Mouse (Mus musculus): ENCODE measurements around the gene Sf3b3.

Gene Sf3b3

DNA sequence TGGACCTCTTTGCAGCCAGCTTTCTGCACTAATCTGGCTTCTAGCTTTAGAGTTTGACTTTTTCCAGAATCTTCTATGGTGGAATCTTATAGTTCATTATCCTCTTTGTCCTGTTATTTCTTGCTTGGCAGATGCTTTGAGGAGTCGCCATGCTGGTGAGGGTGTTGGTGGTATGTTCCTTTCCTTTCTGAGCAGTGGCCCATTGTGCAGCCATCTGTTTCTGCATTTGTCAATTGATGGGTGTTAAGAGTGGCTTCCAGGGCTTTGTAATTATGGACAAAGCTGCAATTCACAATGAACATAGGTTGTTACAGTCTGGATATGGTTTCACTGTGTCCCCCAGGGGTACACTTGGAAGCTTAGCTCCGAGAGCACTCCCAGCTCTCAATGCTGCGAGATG lies 81.9 kb downstream of the Sf3b3 start:
- DNase-seq, result no peak

DNA sequence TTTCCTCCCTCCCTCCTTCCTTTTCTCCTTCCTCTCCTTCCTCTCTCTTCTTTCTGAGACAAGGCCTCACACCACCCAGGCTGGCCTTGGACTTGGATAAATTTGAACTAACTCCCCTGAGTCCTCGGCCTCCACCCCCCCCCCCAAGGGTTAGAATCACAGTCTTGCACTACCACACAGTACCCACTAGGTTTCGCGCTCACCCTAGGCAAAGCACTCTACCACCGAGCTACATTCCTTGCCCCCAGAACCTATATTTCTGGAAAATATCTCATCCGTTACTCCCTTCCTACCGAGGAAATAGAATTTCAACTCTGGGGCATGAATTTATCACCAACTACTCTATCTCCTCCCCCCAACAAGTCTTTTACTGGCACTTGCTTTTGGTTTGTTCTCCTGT lies 84.6 kb downstream of the Sf3b3 start:
- no peak for DNase-seq

DNA sequence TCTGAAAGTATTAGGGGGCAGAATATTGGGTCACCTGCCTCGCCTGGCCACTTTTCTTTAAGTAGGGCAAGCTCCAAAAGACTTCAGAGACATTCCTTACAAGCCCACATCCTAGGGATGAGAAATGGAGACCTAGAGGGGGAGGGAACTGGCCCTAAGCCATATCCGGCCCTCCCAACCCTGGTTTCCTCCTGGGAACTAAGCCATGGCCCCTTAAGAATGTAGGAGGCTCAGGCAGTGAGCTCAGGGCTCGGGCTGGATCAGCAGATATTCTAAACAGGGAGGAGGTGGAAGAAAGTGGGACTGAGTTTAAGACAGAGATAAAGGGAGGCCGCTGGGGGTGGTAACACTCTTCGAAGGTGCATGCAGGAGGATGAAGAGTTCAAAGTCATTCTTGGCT lies 85.4 kb downstream of the Sf3b3 start:
- no peak for DNase-seq

DNA sequence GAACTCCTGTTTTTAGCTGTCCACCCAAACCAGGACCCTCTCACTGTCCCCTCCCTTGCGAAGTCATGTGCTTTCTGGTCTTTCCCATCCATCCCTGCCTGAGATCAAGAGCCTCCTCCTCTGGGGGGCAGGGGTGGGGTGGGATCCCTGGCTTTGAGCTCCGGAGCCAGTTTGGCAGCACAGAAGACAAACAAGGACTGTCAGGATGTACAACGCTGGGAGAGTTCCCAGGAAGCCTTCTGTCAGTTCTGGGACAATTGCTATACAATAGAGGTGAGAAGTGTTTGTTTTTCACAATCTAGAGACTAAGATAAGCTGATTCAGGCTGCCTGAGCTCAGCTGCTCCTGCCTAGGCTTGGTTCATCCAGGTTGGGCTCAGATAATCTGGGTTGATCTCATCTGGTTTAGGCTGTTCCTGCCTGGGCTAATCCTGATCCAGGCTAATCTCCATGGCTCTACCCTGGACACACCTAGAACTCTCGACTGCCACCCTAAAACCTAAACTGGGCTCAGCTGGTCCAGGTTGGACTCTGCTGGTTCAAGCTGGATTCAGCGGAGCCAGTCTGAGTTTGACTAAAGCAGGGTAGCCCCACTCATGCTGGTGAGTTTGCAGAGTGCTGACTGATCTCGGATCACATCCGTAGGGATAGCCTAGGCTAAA lies 86.2 kb downstream of the Sf3b3 start:
- DNase-seq, result no peak

Measured in right cerebral cortex, postnatal 14 days (tissue).